Mouse (Mus musculus) liver, embryonic 16.5 days (tissue): ENCODE results near the gene Kcnip1. TPM values are rescaled to one million over a fixed set of nuclear protein-coding genes. Genes with fewer than 3 reads are reported as not detected.
A peak's percentile ranks its signal among the peaks of the same experiment; 100 is the strongest.

Experiments
- ATAC-seq: fragments of 200-750 bp; cut with Nextera tagmentation; 2 replicates; pipeline ENCODE4 v1.8.0; 2017; ENCODE audit warnings: low read depth, mild to moderate bottlenecking, moderate number of reproducible peaks, moderate library complexity
- H3K27ac ChIP-seq: fragments of 300-500 bp; sonication (generic); 2 replicates; pipeline ENCODE4 v1.5.1; 2014; ENCODE audit warnings: mild to moderate bottlenecking, low read length
- H3K27me3 ChIP-seq: fragments of 300-500 bp; sonication (generic); 2 replicates; pipeline ENCODE4 v1.6.1; 2014; ENCODE audit warnings: low read depth, low read length, mixed read lengths; ENCODE audit not compliant: control insufficient read depth, insufficient read depth
- H3K36me3 ChIP-seq: fragments of 300-500 bp; sonication (generic); 2 replicates; pipeline ENCODE4 v1.6.1; 2014; ENCODE audit warnings: mild to moderate bottlenecking; ENCODE audit not compliant: control insufficient read depth, insufficient read depth
- H3K4me1 ChIP-seq: fragments of 300-500 bp; sonication (generic); 2 replicates; pipeline ENCODE4 v1.6.1; 2014; ENCODE audit warnings: low read depth, low read length, mixed read lengths; ENCODE audit not compliant: control insufficient read depth
- H3K4me2 ChIP-seq: fragments of 300-500 bp; sonication (generic); 2 replicates; pipeline ENCODE4 v1.6.1; 2014; ENCODE audit warnings: low read depth, low read length, mixed read lengths
- H3K4me3 ChIP-seq: fragments of 300-500 bp; sonication (generic); 2 replicates; pipeline ENCODE4 v1.5.1; 2014; ENCODE audit warnings: low read depth, mild to moderate bottlenecking, low read length
- H3K9ac ChIP-seq: fragments of 300-500 bp; sonication (generic); 2 replicates; pipeline ENCODE4 v1.6.1; 2014; ENCODE audit warnings: low read depth, low read length
- H3K9me3 ChIP-seq: fragments of 300-500 bp; sonication (generic); replicated peaks from 2 replicates; pipeline ENCODE4 v1.6.1; 2016; ENCODE audit warnings: low read length; ENCODE audit not compliant: control insufficient read depth
- WGBS: fragments of 180-500 bp; shearing (Covaris S2); extraction: QIAGEN DNeasy Blood & Tissue Kit; methylation state at CpG from one replicate; pipeline ENCODE4 v1.1.7; 2014; ENCODE audit not compliant: insufficient replicate concordance; 5-methylcytosine and 5-hydroxymethylcytosine counted together
- polyA plus RNA-seq: library from polyadenylated mRNA; unstranded; fragments of >200 nt; fragmentation: Nextera tagmentation; extraction: Ambion mirVana; gene quantifications from 2 replicates; pipeline ENCODE4 v1.2.1, GENCODE M21; 2015

Kcnip1 gene
- polyA plus RNA-seq = 0.35 and 0.48 TPM in 2 replicates

DNA sequence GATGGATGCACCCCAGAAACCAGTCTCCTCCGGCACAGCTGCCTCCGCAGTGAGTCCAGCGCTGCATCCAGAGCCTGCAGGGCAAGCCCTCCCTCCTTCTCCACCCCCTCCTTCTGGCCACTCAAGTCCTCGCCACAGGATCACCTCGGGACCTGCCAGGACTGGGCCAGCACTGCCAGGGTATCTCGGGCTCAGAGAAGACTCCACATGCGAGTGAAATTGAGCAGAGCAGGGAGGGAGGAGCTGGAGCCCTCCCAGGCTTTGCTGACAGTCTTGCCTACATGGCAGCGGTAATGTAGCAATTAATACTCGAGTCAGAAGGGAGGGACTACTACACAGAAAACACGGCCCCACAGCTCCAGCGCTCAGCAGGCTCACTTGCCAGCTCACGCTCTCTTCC, at the start of gene Kcnip1:
Kcnip1 (minus strand) TSS at position 215 of the 400 bp plus-strand sequence.
- H3K4me3 ChIP-seq = no peak within 1 kb of the TSS
- H3K27ac ChIP-seq = no peak within 1 kb of the TSS
- no peak for ATAC-seq
- 25% methylated on average over 12 of the region's 12 CpGs for WGBS
- H3K9ac ChIP-seq = no peak within 1 kb of the TSS
- no peaks in the 10 kb centered on the region for H3K27me3 ChIP-seq
- no peak within 1 kb of the TSS for H3K4me2 ChIP-seq
- no peaks in the 10 kb centered on the region; the same call in 1 of the 2 replicates for H3K4me1 ChIP-seq
- H3K9me3 ChIP-seq = no peaks in the 10 kb centered on the region
- no peaks in the 10 kb centered on the region for H3K36me3 ChIP-seq

DNA sequence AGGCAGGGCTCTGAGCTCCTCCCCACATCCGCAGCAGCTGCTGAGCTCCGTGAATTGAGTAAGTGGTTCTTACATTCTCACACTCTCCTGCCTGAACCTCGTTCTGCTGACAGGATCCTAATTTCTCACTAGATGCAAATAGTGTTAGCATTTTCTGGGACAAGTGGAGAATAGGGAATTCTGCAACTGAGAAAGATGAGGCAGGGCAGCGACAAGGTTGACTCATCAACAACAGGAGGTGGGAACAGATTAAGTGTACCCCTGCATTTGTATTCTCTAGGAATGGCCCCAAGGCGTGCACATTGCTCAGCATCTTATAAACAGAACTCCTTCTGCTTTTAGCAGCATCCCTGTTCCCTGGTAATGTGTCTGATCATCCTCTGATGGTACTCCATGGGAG, 47.1 kb upstream of the Kcnip1 start:
- Histone ChIP-seq H3K27ac (no peak overlapping the region), H3K27me3 (no peaks in the 10 kb centered on the region), H3K4me2 (no peak overlapping the region), H3K4me3 (no peak overlapping the region), H3K9me3 (no peaks in the 10 kb centered on the region), H3K9ac (no peak overlapping the region), H3K4me1 (no peaks in the 10 kb centered on the region), H3K36me3 (no peaks in the 10 kb centered on the region)
- WGBS = 67% methylated on average over 5 of the region's 5 CpGs
- ATAC-seq = no peak

DNA sequence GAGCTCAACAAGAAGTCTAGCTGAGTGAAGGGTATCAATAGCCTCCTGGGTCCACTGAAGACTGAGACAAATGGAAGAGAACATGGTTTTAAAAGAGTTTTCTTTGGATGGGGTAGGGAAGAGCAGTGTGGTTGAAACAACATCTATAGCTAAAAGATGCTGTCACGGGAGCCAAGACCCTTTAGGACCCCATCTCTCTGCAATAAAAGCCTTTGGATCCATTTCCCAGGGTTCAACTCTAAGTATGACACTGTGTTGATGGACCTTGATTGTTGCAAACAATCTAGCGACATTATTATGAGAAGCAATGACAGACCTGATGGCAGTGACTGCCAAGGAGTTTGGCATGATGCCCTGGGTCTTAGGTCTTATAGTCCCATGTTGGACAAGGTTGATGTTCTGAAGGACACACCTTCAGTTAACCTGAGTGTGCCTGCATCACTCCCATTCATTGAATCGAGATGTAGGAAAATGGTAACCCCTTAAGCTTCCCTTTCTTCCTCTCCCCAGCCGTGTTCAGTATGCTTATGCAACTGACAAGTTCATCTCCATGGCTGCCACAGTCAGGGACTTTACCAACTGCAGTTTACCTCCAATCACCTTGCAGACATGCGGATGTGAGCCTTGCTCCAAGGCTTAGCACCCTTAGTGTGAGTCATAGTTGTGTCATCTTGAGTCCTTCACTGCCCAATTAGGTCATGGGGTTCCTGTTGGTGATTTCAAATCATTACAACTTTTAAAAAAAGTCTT, 43.1 kb upstream of the Kcnip1 start:
- 64% methylated on average over 5 of the region's 5 CpGs for WGBS
- H3K9ac ChIP-seq = no peak overlapping the region
- no peaks in the 10 kb centered on the region for H3K4me1 ChIP-seq
- H3K27ac ChIP-seq = no peak overlapping the region
- H3K4me2 ChIP-seq = no peak overlapping the region
- H3K4me3 ChIP-seq = no peak overlapping the region
- H3K9me3 ChIP-seq = no peaks in the 10 kb centered on the region
- no peak for ATAC-seq
- no peaks in the 10 kb centered on the region for H3K27me3 ChIP-seq
- no peaks in the 10 kb centered on the region for H3K36me3 ChIP-seq

DNA sequence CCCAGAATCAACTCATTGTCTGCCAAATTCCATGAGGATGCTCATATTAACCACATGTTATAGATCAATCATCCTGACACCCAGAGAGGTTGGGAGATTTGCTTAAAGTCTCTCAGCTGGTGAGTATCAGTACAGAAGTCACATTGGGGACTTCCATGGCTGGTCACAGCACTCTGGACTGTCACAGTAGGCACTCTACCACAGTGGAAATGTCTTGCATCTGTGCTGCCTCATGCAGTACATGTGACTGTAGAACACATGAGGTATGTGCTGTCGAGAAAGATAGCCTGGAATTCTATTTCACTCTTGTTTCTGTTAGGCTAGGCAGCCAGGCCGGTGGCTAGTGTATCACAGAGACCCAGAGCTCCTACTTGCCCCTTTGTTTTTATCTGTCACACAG, 41.8 kb upstream of the Kcnip1 start:
- Histone ChIP-seq H3K27ac (no peak overlapping the region), H3K9ac (no peak overlapping the region), H3K4me1 (no peaks in the 10 kb centered on the region), H3K9me3 (no peaks in the 10 kb centered on the region), H3K27me3 (no peaks in the 10 kb centered on the region), H3K36me3 (no peaks in the 10 kb centered on the region), H3K4me2 (no peak overlapping the region), H3K4me3 (no peak overlapping the region)
- ATAC-seq = no peak
- 47% methylated on average over 2 of the region's 2 CpGs for WGBS

DNA sequence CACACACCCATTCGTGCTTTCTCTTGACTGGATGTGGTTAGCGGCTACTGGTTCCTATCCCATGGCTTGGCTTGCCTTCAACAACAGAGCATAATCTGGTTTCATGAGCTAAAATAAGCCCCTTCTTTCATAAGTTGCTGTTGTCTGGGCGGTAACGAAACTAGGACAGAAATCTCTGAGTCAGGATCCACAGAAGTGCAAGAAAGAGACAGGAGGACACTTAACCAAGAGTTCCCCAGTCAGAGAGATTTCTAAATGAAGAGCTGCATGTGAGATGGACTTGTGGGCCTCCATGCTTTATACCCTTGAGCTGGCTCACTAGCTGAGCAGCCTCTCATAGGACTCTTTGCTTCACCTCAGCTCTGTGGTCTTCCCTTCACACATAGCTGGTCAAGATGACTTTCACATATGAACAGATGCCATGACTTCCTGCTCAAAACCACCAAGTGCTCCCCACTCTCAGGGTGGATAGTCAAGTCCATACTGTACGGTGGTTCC, 41.1 kb upstream of the Kcnip1 start:
- Histone ChIP-seq H3K9me3 (no peaks in the 10 kb centered on the region), H3K27ac (peak overlapping the region; percentile 26), H3K36me3 (no peaks in the 10 kb centered on the region), H3K27me3 (no peaks in the 10 kb centered on the region), H3K4me2 (no peak overlapping the region), H3K9ac (no peak overlapping the region), H3K4me3 (no peak overlapping the region), H3K4me1 (no peaks in the 10 kb centered on the region)
- WGBS = 49% methylated on average over 5 of the region's 5 CpGs
- ATAC-seq = no peak

DNA sequence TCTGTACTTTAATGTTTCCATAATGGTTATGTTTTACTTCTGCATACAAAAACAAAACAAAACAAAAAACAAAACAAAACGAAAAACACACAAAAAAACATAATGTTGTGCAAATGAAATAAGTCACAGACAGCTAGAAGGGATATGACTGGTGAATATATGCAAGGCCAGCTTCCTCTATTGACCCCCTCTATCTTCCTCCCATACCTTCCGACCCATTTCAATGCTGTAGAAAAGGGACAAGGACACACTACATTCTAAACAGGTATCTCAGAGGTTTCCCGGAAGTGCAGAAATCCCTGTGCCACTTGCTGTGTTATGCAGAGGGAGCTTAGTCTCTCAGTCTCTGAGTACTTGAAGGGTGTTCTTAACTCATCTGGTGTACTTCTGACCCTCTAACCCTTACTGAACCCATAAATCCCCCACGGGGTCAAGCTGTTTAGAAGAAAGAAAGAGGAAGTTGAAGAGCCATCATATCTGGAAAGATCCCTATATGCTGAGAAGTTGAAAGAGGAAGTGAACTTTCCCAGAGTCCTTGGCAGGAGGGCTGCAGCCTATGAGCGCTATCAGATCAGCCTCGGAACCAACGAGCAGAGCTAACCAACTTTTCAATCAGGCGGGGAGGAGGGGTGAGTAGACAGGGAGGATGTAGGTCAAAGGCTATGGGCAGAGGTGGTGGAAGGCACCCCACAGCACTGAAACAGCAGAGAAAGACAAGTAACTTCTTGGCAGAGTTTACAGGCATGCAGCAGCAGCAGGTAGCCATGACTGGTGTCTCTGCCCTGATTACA, 38.3 kb upstream of the Kcnip1 start:
- H3K4me2 ChIP-seq = peak overlapping the region; percentile 7; the same call in 1 of the 2 replicates
- WGBS = 18% methylated on average over 8 of the region's 8 CpGs
- peak; percentile 59 for ATAC-seq

DNA sequence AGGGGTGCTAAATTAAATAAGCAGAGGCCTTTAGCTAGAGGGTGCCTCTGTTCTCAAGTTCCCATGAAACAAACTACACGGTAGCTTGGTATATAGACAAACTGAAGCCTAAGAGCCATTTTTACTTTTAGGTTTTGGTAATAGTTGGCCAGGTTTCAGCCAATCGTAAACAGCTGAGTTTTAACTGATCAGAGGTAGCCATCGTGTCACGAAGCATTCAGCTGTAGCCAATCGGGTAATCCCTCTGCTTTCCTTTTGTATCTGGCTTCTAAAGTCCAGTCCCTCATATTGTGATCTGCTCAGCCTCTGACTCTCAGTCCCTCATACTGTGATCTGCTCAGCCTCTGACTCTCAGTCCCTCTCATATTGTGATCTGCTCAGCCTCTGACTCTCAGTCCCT, 36.7 kb upstream of the Kcnip1 start:
- no peak overlapping the region for H3K4me2 ChIP-seq
- H3K36me3 ChIP-seq = no peaks in the 10 kb centered on the region
- no peaks in the 10 kb centered on the region for H3K4me1 ChIP-seq
- no peaks in the 10 kb centered on the region for H3K27me3 ChIP-seq
- no peak overlapping the region for H3K4me3 ChIP-seq
- no peak for ATAC-seq
- H3K9me3 ChIP-seq = no peaks in the 10 kb centered on the region
- WGBS = 66% methylated on average over 5 of the region's 5 CpGs
- H3K27ac ChIP-seq = no peak overlapping the region
- H3K9ac ChIP-seq = no peak overlapping the region

More for the DNA sequence above, 38.3 kb upstream of the Kcnip1 start:
- Histone ChIP-seq H3K4me1 (no peaks in the 10 kb centered on the region), H3K9ac (no peak overlapping the region), H3K9me3 (no peaks in the 10 kb centered on the region), H3K36me3 (no peaks in the 10 kb centered on the region), H3K4me3 (no peak overlapping the region), H3K27me3 (no peaks in the 10 kb centered on the region), H3K27ac (no peak overlapping the region)

DNA sequence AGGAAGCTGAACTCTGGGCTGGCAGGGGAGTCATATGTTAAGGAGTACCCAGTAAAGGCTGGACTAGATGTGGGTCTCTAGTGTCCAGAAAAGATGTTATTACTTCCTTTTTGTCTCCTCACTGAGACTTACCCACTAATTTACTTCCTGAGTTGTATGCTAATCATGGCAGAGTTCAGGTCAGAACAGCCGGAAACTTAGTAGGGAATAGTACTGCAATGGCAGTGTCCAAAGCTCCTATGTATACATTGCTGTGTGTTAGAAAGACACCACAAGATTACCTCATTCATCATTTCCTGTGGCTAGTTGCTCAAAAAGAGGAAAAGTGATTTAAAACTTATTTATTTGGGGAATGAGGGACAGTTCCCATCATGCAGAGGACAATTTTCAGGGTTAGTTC, 32.1 kb upstream of the Kcnip1 start:
- 66% methylated on average over 1 of the region's 1 CpGs for WGBS
- ATAC-seq = no peak
- Histone ChIP-seq H3K9ac (no peak overlapping the region), H3K4me1 (no peaks in the 10 kb centered on the region), H3K9me3 (no peaks in the 10 kb centered on the region), H3K27ac (no peak overlapping the region), H3K36me3 (no peaks in the 10 kb centered on the region), H3K4me2 (no peak overlapping the region), H3K27me3 (no peaks in the 10 kb centered on the region), H3K4me3 (no peak overlapping the region)
